Mouse (Mus musculus) layer of hippocampus, adult 18-20 months (tissue): ENCODE data around the gene Renbp. TPM values are rescaled to one million over a fixed set of nuclear protein-coding genes. Genes with fewer than 3 reads are reported as not detected.

ENCODE experiments used
- DNase-seq, 2 experiments: peaks; one replicate each; pipeline ENCODE4 v3.0.0; 2022; ENCODE audit warnings: low spot score in 2 of 2
- total RNA-seq, 2 experiments: library from RNA; stranded (reverse); gene quantifications; 2 replicates each; pipeline ENCODE4 v1.2.3; 2021

Gene Renbp
- total RNA-seq, 2 experiments from 2014 or later, result 5.4 to 5.5 TPM

- DNase-seq, result no peak
These were observed 9.3 kb downstream of the Renbp start for GRCm38 (mm10) chrX:73921285-73921822.

DNA sequence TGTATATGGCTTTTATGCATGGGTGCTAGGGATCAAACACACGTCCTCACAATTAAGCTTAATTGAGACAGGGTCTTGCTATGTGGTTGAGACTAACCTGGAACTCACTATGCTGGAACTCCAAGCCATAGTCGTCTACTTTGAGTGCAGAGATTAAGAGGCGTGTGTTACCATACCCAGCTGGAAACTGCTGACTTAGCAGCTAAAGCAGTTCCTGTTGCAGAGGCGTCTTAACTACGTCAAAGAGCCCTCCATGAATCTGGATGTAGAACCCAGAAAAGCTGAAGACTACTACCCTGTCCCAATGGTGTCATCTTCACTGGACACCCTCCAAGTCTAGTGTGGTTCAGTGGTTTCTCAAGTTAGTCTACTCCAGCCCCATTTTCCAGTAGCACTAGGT is 12.0 kb downstream of the Renbp start:
- DNase-seq, result no peak

- DNase-seq, result no peak
These were observed 13.7 kb downstream of the Renbp start for GRCm38 (mm10) chrX:73916945-73917344.

DNA sequence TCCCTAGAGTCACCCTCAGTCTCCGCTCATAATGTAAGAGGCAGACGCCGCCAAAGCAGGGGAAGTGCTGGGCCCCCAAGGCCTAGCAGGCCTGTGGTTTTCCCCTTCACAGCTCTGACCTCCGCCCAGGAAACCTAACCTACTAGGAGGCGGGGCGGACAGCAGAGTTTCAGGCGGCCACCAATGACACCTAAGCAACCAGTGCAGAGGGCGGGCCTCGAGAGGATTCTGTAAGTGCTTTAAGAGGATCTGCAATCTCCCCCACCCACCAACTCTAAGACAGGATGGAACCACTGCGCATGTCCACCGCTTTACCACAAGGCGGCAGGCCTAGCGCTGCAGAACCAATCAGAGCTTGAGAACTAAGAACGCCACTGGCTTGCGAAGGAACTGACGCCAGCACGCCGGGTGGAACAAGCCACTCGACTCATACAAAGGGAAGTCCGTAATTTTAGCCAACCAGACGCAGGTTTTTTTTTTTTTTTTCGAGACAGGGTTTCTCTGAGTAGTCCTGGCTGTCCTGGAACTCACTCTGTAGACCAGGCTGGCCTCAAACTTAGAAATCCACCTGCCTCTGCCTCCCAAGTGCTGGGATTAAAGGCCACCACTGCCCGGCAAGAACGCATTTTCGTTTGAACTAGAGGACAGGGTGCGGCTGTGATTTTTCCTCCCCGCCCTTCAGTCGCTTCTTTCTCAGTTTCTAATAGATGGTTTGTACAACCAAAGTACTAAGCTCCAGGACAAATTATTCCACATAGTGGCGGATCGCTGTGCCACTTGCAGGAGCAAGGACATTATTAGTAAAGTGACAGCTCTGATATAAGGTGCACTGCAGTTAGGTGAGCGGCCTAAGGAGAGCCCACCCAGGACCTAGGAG is 15.6 kb downstream of the Renbp start:
- peak; percentile 82 to 94 for DNase-seq

DNA sequence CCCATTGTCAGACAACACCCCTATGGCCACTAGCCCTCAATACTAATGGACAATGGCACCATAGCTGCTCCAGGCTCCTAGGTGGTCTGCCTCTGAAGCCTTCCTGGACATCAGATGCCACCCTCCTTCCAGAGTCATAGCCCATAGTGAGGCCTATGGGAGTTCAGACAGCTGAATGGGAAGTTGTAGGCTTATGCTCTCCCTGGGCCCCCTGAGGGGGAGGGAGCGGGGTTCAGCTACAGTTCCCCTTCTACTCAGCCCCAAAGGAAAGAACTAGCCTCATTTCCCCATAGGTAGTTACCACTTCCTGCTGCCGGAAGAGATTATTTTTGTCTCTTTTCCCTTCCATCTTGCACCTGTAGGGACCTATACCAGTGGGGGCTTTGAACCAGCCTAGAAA is 19.1 kb downstream of the Renbp start:
- DNase-seq, result no peak

DNA sequence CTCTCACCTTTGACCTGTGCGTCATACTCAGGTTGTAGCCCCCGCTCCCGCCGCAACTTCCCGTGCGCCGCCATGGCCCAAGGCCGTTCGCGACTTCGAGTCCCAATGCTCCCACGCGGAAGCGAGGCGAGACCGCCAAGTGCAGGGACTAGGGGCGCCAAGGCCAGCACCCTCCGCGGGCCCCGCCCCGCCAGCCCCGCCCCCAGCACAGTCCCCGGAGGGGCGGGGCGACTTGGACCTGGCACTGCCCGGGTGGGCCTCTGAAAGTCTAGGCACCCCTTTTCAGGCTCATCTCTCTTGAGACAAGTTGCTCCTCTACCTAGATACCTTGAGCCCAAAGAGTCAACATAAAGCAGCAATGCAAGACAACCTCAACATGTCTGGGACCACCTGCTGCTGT is 19.5 kb downstream of the Renbp start:
- no peak for DNase-seq

DNA sequence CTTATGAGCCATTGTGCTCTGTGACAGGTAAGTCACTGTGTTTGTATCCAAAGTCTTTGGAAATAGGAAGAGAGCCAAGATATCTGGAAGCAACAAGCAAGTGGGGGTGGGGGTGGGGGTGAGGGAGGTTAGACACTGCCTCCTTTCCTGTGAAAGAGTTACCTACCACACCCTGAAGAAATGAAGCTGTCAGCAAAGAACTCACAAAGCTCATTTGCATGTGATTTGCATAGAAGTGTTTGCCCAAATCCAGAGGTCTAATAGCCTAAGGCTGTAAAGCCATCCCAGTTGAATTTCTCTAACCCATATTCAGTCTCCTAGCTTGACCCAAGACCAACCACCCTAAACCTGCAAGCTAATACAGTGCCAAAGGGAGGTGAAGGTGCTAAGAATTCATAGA is 20.2 kb downstream of the Renbp start:
- no peak for DNase-seq

GRCm38 (mm10) chrX:73910049-73910448 is 20.6 kb downstream of the Renbp start:
- DNase-seq, result no peak

DNA sequence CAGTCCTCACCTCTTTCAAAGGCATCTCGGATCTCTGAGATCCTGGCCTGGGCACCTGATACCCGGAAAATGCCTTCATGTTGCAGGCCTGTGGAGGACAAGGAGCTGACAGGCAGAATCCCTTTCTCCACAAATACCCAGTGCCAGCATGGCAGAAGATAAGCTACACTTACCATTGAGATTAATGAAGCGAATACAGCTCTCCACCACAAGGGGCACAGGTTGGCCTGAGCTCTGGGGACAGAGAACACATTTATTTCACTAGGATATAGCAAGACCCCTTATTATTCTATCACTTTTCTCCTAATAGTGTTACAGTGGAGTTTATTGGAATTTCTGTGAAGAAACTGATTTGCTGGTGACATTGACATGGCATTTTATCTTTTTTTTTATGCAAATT is 32.7 kb downstream of the Renbp start:
- DNase-seq, result no peak

DNA sequence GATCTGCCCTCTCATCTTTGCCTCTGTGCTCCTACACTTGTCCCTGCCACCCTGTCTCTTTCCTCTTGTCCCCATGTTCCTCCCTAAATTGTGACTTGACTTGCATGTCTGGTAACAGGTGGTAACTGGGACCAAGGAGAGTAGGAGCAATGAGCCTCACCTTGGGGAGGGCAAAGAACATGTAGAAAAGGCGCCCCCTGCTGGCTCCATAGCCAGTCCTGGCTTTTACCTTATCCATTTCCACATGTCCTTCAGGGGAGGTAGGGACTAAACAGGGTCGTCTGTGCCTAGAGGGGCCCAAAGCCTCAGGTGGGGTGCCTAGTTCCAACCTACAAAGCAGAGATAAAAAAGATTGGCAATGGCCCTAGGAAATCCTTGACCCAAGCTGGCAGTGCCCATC is 34.9 kb downstream of the Renbp start, which contains the start of gene L1cam:
TSS of gene L1cam (minus strand) at position 387 of the 400 bp plus-strand sequence.
- peak in 1 of 2 experiments; percentile 67 for DNase-seq

- no peak for DNase-seq
These were observed 37.8 kb downstream of the Renbp start for GRCm38 (mm10) chrX:73892833-73893232.

GRCm38 (mm10) chrX:73891551-73892152 is 39.0 kb downstream of the Renbp start, which contains the start of gene Avpr2:
Gene Avpr2 (plus strand): TSS chrX:73892102.
- DNase-seq, result no peak

DNA sequence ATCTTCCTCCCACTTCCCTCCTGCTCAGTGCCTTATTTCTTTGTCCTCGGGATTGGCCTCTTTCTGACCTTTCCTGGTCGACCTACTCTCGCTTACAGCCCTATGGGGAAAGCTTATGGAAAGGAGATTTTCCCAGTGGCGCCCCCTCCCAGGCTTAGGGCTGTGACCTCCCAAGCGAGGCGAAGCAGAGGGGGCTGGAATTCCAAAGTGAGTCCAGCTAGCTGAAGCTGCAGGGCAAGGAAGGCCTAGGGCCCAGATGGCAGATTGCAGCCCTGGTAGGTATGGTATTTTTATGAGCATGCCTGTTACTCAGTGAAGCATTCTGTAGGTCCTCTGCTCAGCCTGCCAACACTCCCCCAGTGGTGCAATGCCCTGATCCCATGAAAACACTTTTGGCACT is 49.2 kb downstream of the Renbp start:
- DNase-seq, result no peak

DNA sequence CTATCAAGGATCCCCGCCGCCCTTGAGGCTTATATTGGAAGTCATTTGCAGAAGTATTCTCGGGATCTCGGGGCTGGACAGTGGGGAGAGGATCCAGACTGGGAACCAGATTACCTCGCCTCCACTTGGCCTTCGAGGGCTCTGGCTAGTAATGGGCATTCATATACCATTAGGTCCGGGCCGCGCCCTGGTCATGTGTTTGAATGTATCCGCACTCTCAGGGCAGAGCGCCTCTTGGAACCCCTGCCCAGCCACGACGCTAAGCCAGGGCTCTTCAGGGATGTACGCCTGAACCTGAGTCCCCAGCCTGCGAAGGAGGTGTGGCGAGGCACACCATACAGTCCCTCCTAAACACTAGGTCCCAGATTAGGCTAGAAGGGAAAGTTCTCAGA is 49.6 kb downstream of the Renbp start:
- no peak for DNase-seq

DNA sequence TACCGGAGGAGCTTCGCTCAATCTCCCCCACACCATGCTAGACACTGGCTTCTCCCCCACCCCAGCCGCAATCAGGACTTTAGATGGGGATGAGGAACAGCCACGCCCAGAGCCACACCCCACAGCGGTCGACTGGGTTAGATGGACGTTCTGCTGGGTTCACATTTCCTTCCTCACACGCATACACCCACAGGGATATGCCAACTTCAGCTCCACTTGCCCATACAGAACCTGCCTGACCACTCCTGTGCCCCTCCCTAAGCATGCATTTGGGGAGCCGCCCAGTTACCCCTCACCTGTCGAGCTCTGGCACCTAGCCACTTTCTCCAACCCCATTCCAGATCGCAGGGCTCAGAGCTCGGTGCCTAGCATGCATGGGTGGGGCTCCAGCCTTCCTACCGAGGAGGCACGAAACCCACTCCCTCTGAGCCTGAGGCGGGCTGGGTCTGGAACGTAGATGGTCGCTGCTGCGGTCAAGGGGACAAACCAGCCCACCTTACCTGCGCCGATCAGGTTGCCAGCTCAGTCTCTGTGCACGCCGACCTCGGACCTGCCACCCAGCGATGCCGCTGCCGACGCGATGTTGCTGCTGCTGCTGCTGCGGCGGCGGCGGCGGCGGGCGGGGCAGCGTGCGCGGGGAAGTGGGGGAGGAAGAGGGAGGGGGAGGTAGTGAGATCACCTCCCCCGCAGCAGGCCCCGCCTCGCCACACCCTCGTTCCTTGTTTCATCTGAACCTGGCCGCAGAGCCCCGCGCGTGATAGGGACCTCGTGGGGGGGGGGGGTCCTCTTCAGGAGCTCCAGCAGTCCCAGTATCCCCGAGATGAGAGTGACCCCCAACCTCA is 50.2 kb downstream of the Renbp start:
- peak in 1 of 2 experiments; percentile 22 for DNase-seq

GRCm38 (mm10) chrX:73877014-73877413 is 53.6 kb downstream of the Renbp start:
- no peak for DNase-seq

- DNase-seq, result no peak
These were observed 54.8 kb downstream of the Renbp start for GRCm38 (mm10) chrX:73875881-73876280.
